Mouse (Mus musculus) erythroblast, adult 5-6 weeks (primary cell): ENCODE measurements around the gene Eva1a. TPM values are rescaled to one million over a fixed set of nuclear protein-coding genes. Genes with fewer than 3 reads are reported as not detected.

ENCODE experiments used
- ATAC-seq: replicated peaks from 2 replicates; pipeline ENCODE4 v1.8.0; 2016; ENCODE audit warnings: moderate number of reproducible peaks, mild to moderate bottlenecking, moderate TSS enrichment, inconsistent platforms; ENCODE audit not compliant: poor library complexity, low FRiP score, severe bottlenecking
- total RNA-seq, 2 experiments: library from RNA; stranded (forward) in 1 of 2; stranded (reverse) in 1 of 2; fragments of 150-400 nt in 1 of 2; fragments of 200-764, 138-1000 nt in 1 of 2; gene quantifications; 2 replicates each; pipeline versions ENCODE4 v1.2.3 to v1.2.4; 2015 to 2017; ENCODE audit warnings: low replicate concordance in 2 of 2

Gene Eva1a
- total RNA-seq, 2 experiments from 2014 or later, result not detected

- ATAC-seq, result no peak
These were observed 75.3 kb downstream of the Eva1a start for GRCm38 (mm10) chr6:82116176-82116575.

- ATAC-seq, result no peak
These were observed 77.0 kb downstream of the Eva1a start for GRCm38 (mm10) chr6:82117871-82118270.

- ATAC-seq, result no peak
These were observed 78.7 kb downstream of the Eva1a start for GRCm38 (mm10) chr6:82119322-82120162.

- ATAC-seq, result no peak
These were observed 84.3 kb downstream of the Eva1a start for GRCm38 (mm10) chr6:82125134-82125533.

- no peak for ATAC-seq
These were observed 87.0 kb downstream of the Eva1a start for GRCm38 (mm10) chr6:82127827-82128226.

- ATAC-seq, result no peak
These were observed 88.9 kb downstream of the Eva1a start for GRCm38 (mm10) chr6:82129630-82130217.

- no peak for ATAC-seq
These were observed 92.2 kb downstream of the Eva1a start for GRCm38 (mm10) chr6:82132876-82133591.

- ATAC-seq, result no peak
These were observed 92.7 kb downstream of the Eva1a start for GRCm38 (mm10) chr6:82133592-82133978.

GRCm38 (mm10) chr6:82135959-82136712 lies 95.3 kb downstream of the Eva1a start:
- no peak for ATAC-seq

Other genes with a start within 250 kb of the Eva1a start
- gene Gcfc2, start 117.4 kb upstream of the Eva1a start, total RNA-seq (2015; ENCODE audit: low replicate concordance), result 0.96 and 4.4 TPM in 2 replicates
- 9.3 and 14.1 TPM in 2 replicates for gene Gcfc2, start 117.4 kb upstream of the Eva1a start, total RNA-seq (2017; ENCODE audit: low replicate concordance)
- gene Mrpl19, start 75.1 kb upstream of the Eva1a start, total RNA-seq (2015; ENCODE audit: low replicate concordance), result 2.7 and 4.4 TPM in 2 replicates
- 2.9 and 4.3 TPM in 2 replicates for gene Mrpl19, start 75.1 kb upstream of the Eva1a start, total RNA-seq (2017; ENCODE audit: low replicate concordance)